Mouse (Mus musculus) MEL (cell line): ENCODE measurements at regions not wholly inside any gene's neighbourhood (a gene's known extent, or its start where the extent isn't known, plus 50 kb on each side); places are given as distances from the start of the nearest gene placed in this dataset.
A peak's percentile ranks its signal among the peaks of the same experiment; 100 is the strongest.

Source experiments
- DNase-seq: peaks from one replicate; pipeline ENCODE4 v3.0.0; 2011; ENCODE audit warnings: low read depth, low spot score
- H3K27ac ChIP-seq: 2 replicates; pipeline ENCODE4 v1.5.1; 2012; ENCODE audit warnings: low read depth, mild to moderate bottlenecking, control low read depth, low read length, moderate library complexity; ENCODE audit not compliant: control insufficient read depth
- H3K27me3 ChIP-seq, 2 experiments: fragments of 150-350 bp in 1 of 2; sonication (generic) in 1 of 2; 2 replicates each; pipeline ENCODE4 v1.6.1; 2012; ENCODE audit warnings: low read length in 2 of 2, mild to moderate bottlenecking in 2 of 2, improper control_type of control experiment in 1 of 2, moderate library complexity in 1 of 2; ENCODE audit not compliant: insufficient read depth in 2 of 2, control insufficient read depth in 1 of 2
- H3K36me3 ChIP-seq, 2 experiments: 2 replicates each; pipeline ENCODE4 v1.6.1; 2012 to 2014; ENCODE audit warnings: low read length in 2 of 2, improper control_type of control experiment in 1 of 2, inconsistent platforms in 1 of 2, mild to moderate bottlenecking in 1 of 2; ENCODE audit not compliant: insufficient read depth in 2 of 2, control insufficient read depth in 1 of 2
- H3K4me1 ChIP-seq, 2 experiments: fragments of 150-350 bp in 1 of 2; sonication (generic) in 1 of 2; 2 replicates each; pipeline ENCODE4 v1.6.1; 2012; ENCODE audit warnings: low read length in 2 of 2, improper control_type of control experiment in 1 of 2, mild to moderate bottlenecking in 1 of 2; ENCODE audit not compliant: insufficient read depth in 2 of 2, control insufficient read depth in 1 of 2
- H3K4me3 ChIP-seq, 2 experiments: fragments of 150-350 bp in 1 of 2; sonication (generic) in 1 of 2; 2 replicates each; pipeline ENCODE4 v1.5.1; 2012; ENCODE audit warnings: low read depth in 2 of 2, low read length in 2 of 2, mild to moderate bottlenecking in 2 of 2, moderate library complexity in 2 of 2, control low read depth in 1 of 2, improper control_type of control experiment in 1 of 2; ENCODE audit not compliant: control insufficient read depth in 1 of 2, insufficient read depth in 1 of 2
- H3K79me2 ChIP-seq: 2 replicates; pipeline ENCODE4 v1.6.1; 2012; ENCODE audit warnings: mild to moderate bottlenecking, low read length, moderate library complexity; ENCODE audit not compliant: control insufficient read depth, poor library complexity, insufficient read depth
- H3K9ac ChIP-seq: 2 replicates; pipeline ENCODE4 v1.6.1; 2012; ENCODE audit warnings: low read depth, mild to moderate bottlenecking, control low read depth, low read length, moderate library complexity; ENCODE audit not compliant: control insufficient read depth, poor library complexity, severe bottlenecking
- H3K9me3 ChIP-seq: fragments of 150-350 bp; sonication (generic); replicated peaks from 2 replicates; pipeline ENCODE4 v1.6.1; 2012; ENCODE audit warnings: mild to moderate bottlenecking, low read length, improper control_type of control experiment, moderate library complexity; ENCODE audit not compliant: insufficient read depth
- BHLHE40 ChIP-seq: IDR thresholded peaks from 2 replicates; pipeline ENCODE4 v1.6.1; 2012; ENCODE audit warnings: low read depth, mild to moderate bottlenecking, inconsistent platforms, low read length, improper control_type of control experiment, borderline replicate concordance
- E2F4 ChIP-seq: IDR thresholded peaks from 2 replicates; pipeline ENCODE4 v1.6.1; 2011; ENCODE audit warnings: low read depth, low read length, improper control_type of control experiment, borderline replicate concordance
- ELF1 ChIP-seq: IDR thresholded peaks from 2 replicates; pipeline ENCODE4 v1.6.1; 2014; ENCODE audit warnings: low read depth, mild to moderate bottlenecking, inconsistent platforms, low read length, improper control_type of control experiment, moderate library complexity
- EP300 ChIP-seq, 2 experiments: IDR thresholded peaks; 2 replicates each; pipeline ENCODE4 v1.6.1; 2011; ENCODE audit warnings: improper control_type of control experiment in 2 of 2, low read length in 2 of 2, low read depth in 1 of 2, mild to moderate bottlenecking in 1 of 2
- ETS1 ChIP-seq: IDR thresholded peaks from 2 replicates; pipeline ENCODE4 v1.6.1; 2012; ENCODE audit warnings: low read depth, mild to moderate bottlenecking, inconsistent platforms, low read length, improper control_type of control experiment, moderate library complexity
- GABPA ChIP-seq: IDR thresholded peaks from 2 replicates; pipeline ENCODE4 v1.6.1; 2012; ENCODE audit warnings: low read depth, mild to moderate bottlenecking, inconsistent platforms, low read length, improper control_type of control experiment, moderate library complexity
- GATA1 ChIP-seq: IDR thresholded peaks from 2 replicates; pipeline ENCODE4 v1.6.1; 2011; ENCODE audit warnings: low read depth, low read length, improper control_type of control experiment
- HCFC1 ChIP-seq: IDR thresholded peaks from 2 replicates; pipeline ENCODE4 v1.6.1; 2012; ENCODE audit warnings: low read depth, mild to moderate bottlenecking, inconsistent platforms, low read length, improper control_type of control experiment, moderate library complexity
- JUND ChIP-seq: IDR thresholded peaks from 2 replicates; pipeline ENCODE4 v1.6.1; 2011; ENCODE audit warnings: low read depth, mild to moderate bottlenecking, improper control_type of control experiment, low read length
- MAFK ChIP-seq: IDR thresholded peaks from 2 replicates; pipeline ENCODE4 v1.6.1; 2011; ENCODE audit warnings: low read depth, mild to moderate bottlenecking, low read length, improper control_type of control experiment, borderline replicate concordance
- MAX ChIP-seq: IDR thresholded peaks from 2 replicates; pipeline ENCODE4 v1.6.1; 2011; ENCODE audit warnings: low read length, improper control_type of control experiment
- MXI1 ChIP-seq: IDR thresholded peaks from 2 replicates; pipeline ENCODE4 v1.6.1; 2011; ENCODE audit warnings: mild to moderate bottlenecking, low read depth, low read length, improper control_type of control experiment
- MYB ChIP-seq: IDR thresholded peaks from 2 replicates; pipeline ENCODE4 v1.6.1; 2011; ENCODE audit warnings: mild to moderate bottlenecking, low read depth, low read length, improper control_type of control experiment
- MYC ChIP-seq: IDR thresholded peaks from 2 replicates; pipeline ENCODE4 v1.6.1; 2011; ENCODE audit warnings: low read depth, mild to moderate bottlenecking, low read length, improper control_type of control experiment, moderate library complexity
- NRF1 ChIP-seq: IDR thresholded peaks from 2 replicates; pipeline ENCODE4 v1.6.1; 2014; ENCODE audit warnings: low read depth, mild to moderate bottlenecking, inconsistent platforms, low read length, improper control_type of control experiment, moderate library complexity; ENCODE audit not compliant: poor library complexity, insufficient read depth, severe bottlenecking
- POLR2A ChIP-seq, 2 experiments: IDR thresholded peaks; 2 replicates each; pipeline ENCODE4 v1.6.1; 2011 to 2012; ENCODE audit warnings: low read length in 2 of 2, mild to moderate bottlenecking in 2 of 2, control low read depth in 1 of 2, improper control_type of control experiment in 1 of 2, low read depth in 1 of 2, moderate library complexity in 1 of 2; ENCODE audit not compliant: control insufficient read depth in 1 of 2, insufficient read depth in 1 of 2, poor library complexity in 1 of 2
- POLR2AphosphoS5 ChIP-seq: IDR thresholded peaks from 2 replicates; pipeline ENCODE4 v1.6.1; 2012; ENCODE audit warnings: low read depth, borderline replicate concordance, mild to moderate bottlenecking, inconsistent platforms, low read length, moderate library complexity, mixed read lengths
- RAD21 ChIP-seq: IDR thresholded peaks from 2 replicates; pipeline ENCODE4 v1.6.1; 2011; ENCODE audit warnings: mild to moderate bottlenecking, low read depth, low read length, improper control_type of control experiment
- SIN3A ChIP-seq: IDR thresholded peaks from 2 replicates; pipeline ENCODE4 v1.6.1; 2012; ENCODE audit warnings: low read length, improper control_type of control experiment, inconsistent platforms
- TAL1 ChIP-seq: IDR thresholded peaks from 2 replicates; pipeline ENCODE4 v1.6.1; 2012; ENCODE audit warnings: mild to moderate bottlenecking, inconsistent platforms, low read length, moderate library complexity, mixed read lengths
- TBP ChIP-seq: IDR thresholded peaks from 2 replicates; pipeline ENCODE4 v1.8.0; 2011; ENCODE audit warnings: low read depth, low read length, improper control_type of control experiment
- TCF12 ChIP-seq: IDR thresholded peaks from 2 replicates; pipeline ENCODE4 v1.6.1; 2014; ENCODE audit warnings: low read depth, mild to moderate bottlenecking, inconsistent platforms, low read length, improper control_type of control experiment, moderate library complexity
- UBTF ChIP-seq: IDR thresholded peaks from 2 replicates; pipeline ENCODE4 v1.6.1; 2012; ENCODE audit warnings: low read depth, mild to moderate bottlenecking, inconsistent platforms, low read length, improper control_type of control experiment, moderate library complexity, borderline replicate concordance; ENCODE audit not compliant: insufficient read depth
- ZC3H11A ChIP-seq: IDR thresholded peaks from 2 replicates; pipeline ENCODE4 v1.6.1; 2012; ENCODE audit warnings: low read depth, mild to moderate bottlenecking, inconsistent platforms, low read length, improper control_type of control experiment
- ZNF384 ChIP-seq: IDR thresholded peaks from 2 replicates; pipeline ENCODE4 v1.6.1; 2012; ENCODE audit warnings: low read depth, mild to moderate bottlenecking, inconsistent platforms, low read length, improper control_type of control experiment

DNA sequence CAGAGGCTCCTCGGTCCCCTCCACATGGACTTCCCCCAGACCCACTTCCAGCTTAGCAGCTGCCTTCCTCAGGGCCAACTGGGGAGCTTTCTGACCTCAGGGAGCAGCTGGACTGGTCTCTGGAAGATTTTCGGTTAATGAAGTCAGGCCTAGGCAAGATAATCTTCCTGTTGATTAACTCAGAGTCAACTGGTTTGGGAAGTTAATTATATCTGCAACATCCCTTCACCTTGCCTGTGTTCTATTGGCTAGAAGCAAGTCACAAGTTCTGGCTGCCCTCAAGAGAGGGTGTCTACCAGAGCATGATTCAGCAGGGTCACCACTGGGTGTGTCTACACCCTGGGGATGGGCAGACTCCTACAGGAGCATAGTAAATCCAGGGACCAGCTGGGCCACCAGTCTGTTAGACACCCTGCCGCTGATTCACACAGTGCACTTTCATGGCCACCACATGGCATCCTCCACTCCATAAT lies 53.9 kb upstream of the Maml3 start (continued):
- no peak for TF ChIP-seq ZC3H11A

DNA sequence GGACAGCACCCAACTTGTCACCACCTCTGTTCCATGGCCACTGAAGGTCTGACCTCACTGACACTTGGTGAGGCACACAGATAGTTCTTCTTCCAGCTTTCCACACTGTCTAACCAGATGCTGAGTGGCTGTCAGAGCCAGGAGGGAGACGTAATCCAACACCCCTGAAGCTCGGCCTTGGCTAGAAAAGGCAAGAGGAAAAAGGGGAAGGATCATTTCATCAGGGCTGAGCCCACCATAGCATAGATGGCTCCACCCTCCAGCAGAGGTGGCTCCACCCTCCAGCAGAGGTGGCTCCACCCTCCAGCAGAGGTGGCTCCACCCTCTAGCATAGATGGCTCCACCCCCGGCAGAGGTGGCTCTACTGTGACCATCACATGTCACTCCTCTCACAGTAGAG lies 56.8 kb upstream of the Maml3 start:
- Histone ChIP-seq H3K79me2 (no peaks in the 10 kb centered on the region), H3K4me1 (peaks cover 18 to 38% of the 10 kb centered on the region in 2 experiments), H3K9ac (no peak overlapping the region), H3K27ac (no peak overlapping the region), H3K9me3 (no peaks in the 10 kb centered on the region), H3K27me3 (no peaks in the 10 kb centered on the region; a peak in 3 of 4 replicates), H3K36me3 (peaks cover 0 to 24% of the 10 kb centered on the region in 2 experiments; a peak in 2 of 4 replicates), H3K4me3 (no peak overlapping the region)
- TF ChIP-seq POLR2A (IDR thresholded peaks at IDR 0.05; ENCODE audit: control insufficient read depth in 1 of 2, insufficient read depth in 1 of 2, low read depth in 1 of 2, low read length in 2 of 2, poor library complexity in 1 of 2): no peak
- TF ChIP-seq TCF12: no peak
- TF ChIP-seq TAL1: no peak
- TF ChIP-seq GABPA: no peak
- no peak for TF ChIP-seq RAD21
- TF ChIP-seq SIN3A: no peak
- no peak for TF ChIP-seq EP300 (IDR thresholded peaks at IDR 0.05; ENCODE audit: low read depth in 1 of 2, low read length in 2 of 2)
- no peak for TF ChIP-seq UBTF
- no peak for TF ChIP-seq GATA1
- no peak for TF ChIP-seq ELF1
- TF ChIP-seq MYC: no peak
- no peak for TF ChIP-seq MAX
- TF ChIP-seq BHLHE40: no peak
- no peak for TF ChIP-seq MAFK
- no peak for TF ChIP-seq E2F4
- no peak for TF ChIP-seq ZNF384
- TF ChIP-seq NRF1: no peak
- no peak for TF ChIP-seq HCFC1
- DNase-seq: peak; percentile 74

DNA sequence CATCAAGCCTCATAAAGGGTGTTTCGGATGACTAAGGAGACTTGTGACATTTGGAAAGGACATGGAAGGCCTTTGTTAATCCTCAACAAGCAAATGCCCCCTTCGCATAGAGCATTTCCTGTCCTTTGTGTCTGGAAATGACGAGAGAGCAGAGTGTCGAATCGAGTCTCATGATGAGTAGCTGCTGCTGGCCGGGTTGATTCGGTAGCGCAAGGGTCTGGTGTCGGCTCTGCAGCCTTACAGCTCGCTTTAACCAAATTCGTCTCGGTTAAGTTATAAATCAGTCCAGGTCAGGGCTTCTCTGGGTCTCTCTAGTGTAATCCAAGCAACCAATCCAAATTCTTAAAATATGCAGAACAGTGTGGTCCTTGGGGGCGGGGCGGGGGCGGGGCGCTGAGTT lies 59.1 kb upstream of the Maml3 start:
- DNase-seq: no peak
- Histone ChIP-seq H3K9me3 (no peaks in the 10 kb centered on the region), H3K4me3 (no peak overlapping the region), H3K36me3 (peaks cover 0 to 14% of the 10 kb centered on the region in 2 experiments; a peak in 2 of 4 replicates), H3K27me3 (peaks cover 0 to 7% of the 10 kb centered on the region in 2 experiments; a peak in 3 of 4 replicates), H3K27ac (no peak overlapping the region), H3K9ac (no peak overlapping the region), H3K79me2 (no peaks in the 10 kb centered on the region), H3K4me1 (peaks cover 9 to 26% of the 10 kb centered on the region in 2 experiments)
- TF ChIP-seq TBP: no peak
- no peak for TF ChIP-seq JUND
- TF ChIP-seq POLR2AphosphoS5: no peak
- no peak for TF ChIP-seq GATA1
- no peak for TF ChIP-seq MXI1
- no peak for TF ChIP-seq BHLHE40
- no peak for TF ChIP-seq TCF12
- no peak for TF ChIP-seq MYB
- no peak for TF ChIP-seq ETS1
- TF ChIP-seq, all 39 proteins: peak for 0
